Mouse (Mus musculus) erythroblast, embryonic 14.5 days (primary cell): Measurements from ENCODE around the gene Il9r.

Experiments
- GATA1 ChIP-seq: IDR thresholded peaks from 2 replicates; pipeline ENCODE4 v1.6.1; 2012; ENCODE audit warnings: low read length, inconsistent platforms, mixed read lengths
- TAL1 ChIP-seq: IDR thresholded peaks from 3 replicates; pipeline ENCODE4 v1.6.1; 2012; ENCODE audit warnings: low read length, inconsistent platforms, mixed read lengths

GRCm38 (mm10) chr11:32221225-32221950 is 21.3 kb upstream of the Il9r start:
- TF ChIP-seq GATA1 (no peak), TAL1 (no peak)
